Mouse (Mus musculus) mouse embryonic stem cell (cell line): ENCODE results near the gene Tmem151b.

Experiments
- in situ Hi-C, 2 experiments: fragments of 300-500 bp; cut with MboI; formaldehyde crosslinking; loops; 1 replicate in 1 of 2; 3 replicates in 1 of 2; pipeline ENCODE4 v1.14.3; 2019 to 2020; ENCODE audit warnings: low sequenced_read_pairs in 2 of 2, low pct_unique_long_range_greater_than_20kb in 1 of 2, mixed read lengths in 1 of 2; ENCODE audit not compliant: unreplicated experiment in 1 of 2

Gene Tmem151b

DNA sequence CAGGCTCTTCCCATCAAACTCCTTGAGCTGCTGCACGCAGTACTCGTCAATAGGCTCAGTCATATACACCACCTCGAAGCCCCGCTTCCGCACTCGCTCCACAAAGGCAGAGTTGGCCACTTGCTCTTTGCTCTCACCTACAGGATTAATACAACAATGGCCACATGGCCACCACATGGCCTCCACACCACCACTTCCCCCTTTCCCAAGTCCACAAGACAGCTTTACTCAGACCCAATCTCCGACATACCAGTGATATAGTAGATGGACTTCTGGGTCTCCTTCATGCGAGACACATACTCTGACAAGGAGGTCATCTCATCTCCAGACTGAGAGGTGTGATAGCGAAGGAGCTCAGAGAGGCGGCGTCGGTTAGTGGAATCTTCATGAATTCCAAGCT lies 19.5 kb upstream of the Tmem151b start:
- in situ Hi-C loops, result no loop called here

GRCm38 (mm10) chr17:45567162-45567601 lies 17.7 kb upstream of the Tmem151b start:
- in situ Hi-C loops, result no loop called here

- in situ Hi-C loops, result no loop called here
Observed at GRCm38 (mm10) chr17:45566360-45567161, 17.1 kb upstream of the Tmem151b start.

- in situ Hi-C loops, result no loop called here
Observed at GRCm38 (mm10) chr17:45566031-45566359, 16.5 kb upstream of the Tmem151b start.

DNA sequence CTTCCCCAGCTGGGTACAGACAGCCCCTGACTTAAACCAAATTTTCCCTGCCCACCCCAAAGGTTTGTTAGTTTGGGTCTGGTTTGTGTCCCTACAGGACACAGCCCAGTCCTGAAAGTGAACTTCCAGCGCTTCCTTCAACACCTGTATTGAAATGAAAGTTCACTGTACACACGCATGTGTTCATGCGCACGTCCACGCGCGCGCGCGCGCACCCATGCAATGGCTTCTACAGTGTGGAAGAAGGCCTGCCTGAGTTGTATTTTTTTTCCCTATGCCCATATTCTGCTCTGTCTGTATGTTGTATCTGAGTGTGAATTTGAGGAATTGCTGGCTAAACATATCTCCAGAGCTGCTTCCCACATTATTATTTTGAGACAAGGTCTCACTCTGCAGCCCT lies 15.6 kb upstream of the Tmem151b start:
- in situ Hi-C loops, result no loop called here

DNA sequence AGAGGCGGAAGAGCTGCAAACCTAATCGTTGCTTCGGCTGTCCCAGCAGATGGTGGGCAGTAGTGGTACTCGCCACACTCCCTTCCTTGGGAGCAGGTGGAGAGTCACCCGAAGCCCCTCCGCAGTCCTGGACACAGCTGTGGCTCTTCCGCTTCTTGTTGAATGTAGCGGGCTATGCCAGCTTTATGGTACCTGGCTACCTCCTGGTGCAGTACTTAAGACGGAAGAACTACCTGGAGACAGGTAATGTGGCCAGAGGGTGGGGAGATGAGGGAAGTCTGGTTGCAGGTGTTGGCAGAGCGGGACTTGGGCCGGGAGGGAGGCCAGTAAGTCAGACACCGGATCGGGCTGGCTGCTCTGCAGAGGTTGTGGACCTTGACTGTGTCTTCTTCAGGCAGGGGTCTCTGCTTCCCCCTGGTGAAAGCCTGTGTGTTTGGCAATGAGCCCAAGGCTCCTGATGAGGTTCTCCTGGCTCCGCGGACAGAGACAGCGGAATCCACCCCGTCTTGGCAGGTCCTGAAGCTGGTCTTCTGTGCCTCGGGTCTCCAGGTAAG lies 15.1 kb upstream of the Tmem151b start:
- in situ Hi-C loops, result no loop called here

- in situ Hi-C loops, result no loop called here
Observed at GRCm38 (mm10) chr17:45563655-45564530, 14.4 kb upstream of the Tmem151b start, which contains the start of gene Slc35b2. TSS of gene Slc35b2 (plus strand) at chr17:45563874.

DNA sequence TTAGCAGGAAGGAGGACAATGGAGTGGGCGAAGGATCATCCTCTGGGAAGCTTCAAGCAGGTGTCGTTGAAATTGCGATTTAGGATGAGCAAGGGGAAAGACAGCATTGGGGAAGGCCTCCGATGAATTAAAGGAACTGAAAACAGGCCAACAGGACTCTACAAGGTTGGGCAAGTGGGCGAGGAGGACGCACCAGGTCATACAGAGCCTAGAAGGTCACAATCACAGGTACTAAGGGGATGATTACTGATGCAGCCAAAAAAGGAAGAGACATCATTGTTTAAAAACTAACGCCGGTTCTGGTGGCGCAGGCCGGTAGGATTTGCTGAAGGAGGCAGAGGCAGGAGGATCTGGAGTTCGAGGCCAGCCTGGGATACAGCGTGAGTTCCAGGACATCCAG lies 13.7 kb upstream of the Tmem151b start:
- in situ Hi-C loops, result no loop called here

DNA sequence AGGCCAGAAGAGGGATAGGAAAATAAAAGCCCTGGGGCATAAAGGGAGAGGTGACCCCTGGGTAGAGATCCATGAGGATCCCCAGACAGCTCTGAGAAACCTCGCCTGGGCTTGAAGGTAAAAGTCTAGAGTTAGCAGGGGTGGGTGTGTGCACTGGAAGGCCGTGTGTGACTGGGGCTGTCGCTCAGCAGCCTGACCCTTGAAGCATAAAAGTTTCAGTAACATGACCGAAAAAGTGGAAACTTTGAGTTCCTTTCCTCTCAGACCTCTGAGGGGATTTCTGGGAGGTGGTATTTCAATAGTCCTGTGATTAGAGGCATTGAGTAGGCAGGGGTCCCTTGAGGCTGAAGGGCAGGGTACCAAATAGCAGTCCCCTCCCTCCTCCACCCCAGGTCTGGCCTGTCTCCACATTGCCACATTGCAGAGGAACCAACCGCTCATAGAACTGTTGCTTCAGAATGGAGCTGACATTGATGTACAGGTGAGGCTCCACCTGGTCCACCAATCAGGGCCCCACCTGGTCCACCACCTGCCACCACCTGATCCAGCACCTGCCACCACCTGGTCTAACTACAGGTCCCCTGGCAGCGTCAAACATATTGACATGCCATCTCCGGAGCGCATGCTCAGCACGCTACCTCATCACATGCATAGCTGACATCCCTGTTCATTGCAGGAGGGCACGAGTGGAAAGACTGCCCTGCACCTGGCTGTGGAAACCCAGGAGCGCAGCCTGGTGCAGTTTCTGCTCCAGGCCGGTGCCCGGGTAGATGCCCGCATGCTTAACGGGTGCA lies 10.5 kb upstream of the Tmem151b start:
- in situ Hi-C loops, result loop anchor here in 1 of 2 experiments (5.0 kb wide), 1 partner anchor 83 kb away; the partner anchor contains the start of gene Spats1

DNA sequence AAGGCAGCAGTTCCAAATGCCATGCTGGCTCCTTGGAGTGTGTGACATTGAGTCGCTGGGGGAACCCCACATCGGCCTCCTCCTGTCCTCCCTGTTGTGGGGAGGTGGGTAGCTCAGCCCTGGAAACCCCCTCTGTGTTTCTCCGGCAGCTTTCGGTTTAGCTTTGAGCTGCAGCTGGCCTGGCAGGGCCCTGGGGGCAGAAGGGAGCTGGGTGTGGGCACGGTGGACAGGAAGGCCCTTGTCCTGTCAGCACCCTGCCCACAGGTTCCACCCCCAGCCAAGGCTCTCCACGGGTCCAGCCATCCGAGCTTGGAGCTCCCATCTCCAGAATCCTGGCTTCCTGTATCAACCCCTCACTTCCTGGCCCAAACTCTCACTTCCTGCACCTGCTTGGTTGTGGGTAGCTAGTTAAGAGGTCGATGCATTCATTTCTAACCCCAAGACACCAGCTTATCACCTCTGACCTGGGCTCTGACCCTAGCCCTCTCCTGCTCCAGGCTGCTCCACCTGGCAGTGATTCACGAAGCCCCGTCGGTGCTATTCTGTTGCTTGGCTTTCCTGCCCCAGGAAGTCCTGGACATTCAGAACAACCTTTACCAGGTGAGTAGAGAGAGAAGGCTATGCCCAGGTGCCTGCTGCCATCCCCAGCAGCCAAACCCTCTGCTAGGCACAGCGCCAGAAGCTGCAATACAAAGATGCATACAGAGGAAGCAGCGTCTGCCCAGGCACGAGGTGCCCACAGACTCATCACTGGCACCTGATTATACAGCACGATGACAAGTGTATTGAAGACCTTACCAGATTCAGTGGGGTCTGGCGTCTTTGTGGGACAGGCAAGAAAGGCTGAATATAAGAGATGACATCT lies 8.8 kb upstream of the Tmem151b start:
- in situ Hi-C loops, result loop anchor here in 1 of 2 experiments (5.0 kb wide), 1 partner anchor 81 kb away; the partner anchor contains the start of gene Spats1

DNA sequence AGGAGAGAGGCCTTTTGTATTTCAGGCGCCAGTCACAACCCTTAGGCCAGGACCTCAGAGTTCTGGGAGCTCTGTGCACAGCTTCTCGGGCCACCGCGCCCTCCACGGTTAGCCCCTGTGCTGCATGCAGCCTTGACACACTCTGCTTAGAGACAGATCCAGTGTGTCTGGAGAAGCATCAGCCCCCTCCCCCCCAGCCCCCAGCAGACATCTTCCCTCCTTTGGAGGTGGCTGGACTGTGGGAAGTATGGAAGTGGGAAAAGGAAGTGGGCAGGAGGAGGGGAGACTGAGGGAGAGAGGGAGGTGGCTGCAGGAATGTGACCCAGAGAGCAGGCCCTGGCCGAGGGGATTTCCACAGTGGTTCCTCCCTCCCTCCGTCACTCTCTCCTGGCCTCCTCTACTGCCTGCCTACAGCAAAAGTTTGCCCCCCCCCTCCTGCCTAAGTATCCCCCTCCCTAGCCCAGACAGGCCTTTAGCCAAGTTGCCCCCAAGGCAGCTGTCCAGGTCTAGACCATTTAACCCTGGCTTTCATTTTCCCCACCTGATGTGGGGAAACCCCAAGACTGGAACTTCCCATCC lies 7.9 kb upstream of the Tmem151b start:
- in situ Hi-C loops, result loop anchor here in 1 of 2 experiments (5.0 kb wide), 1 partner anchor 80 kb away; the partner anchor contains the start of gene Spats1

DNA sequence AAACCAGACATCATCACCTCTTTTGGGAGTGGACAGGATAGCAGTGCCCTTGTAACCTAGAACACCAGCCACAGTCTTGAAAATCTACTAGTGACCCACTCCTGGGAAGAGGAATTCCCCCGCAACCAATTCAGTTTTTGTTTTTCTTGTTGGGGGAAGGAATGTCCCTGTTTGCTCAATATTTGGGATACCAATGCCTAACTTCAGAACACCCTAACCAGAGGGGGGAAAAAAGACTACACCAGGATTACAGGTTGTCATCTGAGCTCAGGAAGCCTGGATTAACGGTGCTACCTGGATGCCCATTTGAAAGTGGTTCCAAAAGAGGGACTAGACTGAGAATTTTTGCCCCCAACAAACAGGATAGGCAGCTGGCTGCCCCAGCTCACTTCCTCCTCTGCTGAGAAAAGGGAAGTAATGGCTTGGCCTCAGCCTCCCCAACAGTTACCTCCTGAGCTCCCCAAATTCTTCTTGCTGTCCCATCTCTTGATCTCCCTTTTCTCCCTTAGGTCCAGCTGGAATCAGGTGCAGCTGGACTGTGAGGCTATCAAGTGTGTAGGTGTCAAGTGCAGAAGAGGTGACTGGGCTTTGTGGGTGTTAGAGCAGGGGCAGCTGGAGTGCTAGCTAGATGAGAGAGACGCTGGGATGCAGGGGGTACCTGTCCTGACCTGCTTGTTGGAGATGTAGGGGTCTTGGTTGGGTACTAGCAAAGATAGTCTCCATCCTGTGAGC lies 7.2 kb upstream of the Tmem151b start:
- in situ Hi-C loops, result loop anchor here in 1 of 2 experiments (5.0 kb wide), 1 partner anchor 79 kb away; the partner anchor contains the start of gene Spats1

- in situ Hi-C loops, result loop anchor here in 1 of 2 experiments (5.0 kb wide), 1 partner anchor 79 kb away; the partner anchor contains the start of gene Spats1
Observed at GRCm38 (mm10) chr17:45556107-45556489, 6.6 kb upstream of the Tmem151b start.

DNA sequence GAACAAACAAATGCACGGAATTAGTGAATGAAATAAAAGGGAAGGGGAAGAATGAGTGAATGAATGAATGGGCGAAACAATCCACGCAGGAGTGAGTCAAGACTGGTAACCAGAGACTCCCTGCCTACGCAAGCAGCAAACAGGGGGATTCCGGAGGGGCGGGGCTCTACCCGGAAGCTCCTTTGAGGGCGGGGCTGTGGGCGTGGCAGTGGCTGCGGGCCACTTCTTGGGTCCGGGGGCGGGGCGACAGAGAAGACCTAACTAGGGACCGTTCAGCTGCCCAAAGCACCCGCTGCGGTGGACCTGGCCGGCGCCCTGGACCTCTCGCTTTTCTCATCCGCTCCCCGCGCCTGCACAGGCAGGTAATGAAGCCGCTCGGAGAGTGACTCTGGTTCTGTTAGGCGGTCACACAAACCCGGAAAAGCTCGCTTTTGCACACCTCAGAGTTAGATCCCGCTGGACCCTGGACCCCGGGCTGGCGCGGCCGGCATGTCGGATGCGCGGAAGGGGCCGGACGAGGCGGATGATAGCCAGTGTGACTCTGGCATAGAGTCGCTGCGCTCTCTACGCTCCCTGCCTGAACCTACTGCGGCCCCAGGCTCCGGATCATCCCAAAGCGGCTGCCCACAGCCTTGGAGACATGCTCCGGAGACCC lies 6.1 kb upstream of the Tmem151b start, which contains the start of gene Nfkbie:
Nfkbie (plus strand) TSS at position 252 of the 655 bp plus-strand sequence.
- in situ Hi-C loops, result loop anchor here in 1 of 2 experiments (5.0 kb wide), 1 partner anchor 78 kb away; the partner anchor contains the start of gene Spats1

DNA sequence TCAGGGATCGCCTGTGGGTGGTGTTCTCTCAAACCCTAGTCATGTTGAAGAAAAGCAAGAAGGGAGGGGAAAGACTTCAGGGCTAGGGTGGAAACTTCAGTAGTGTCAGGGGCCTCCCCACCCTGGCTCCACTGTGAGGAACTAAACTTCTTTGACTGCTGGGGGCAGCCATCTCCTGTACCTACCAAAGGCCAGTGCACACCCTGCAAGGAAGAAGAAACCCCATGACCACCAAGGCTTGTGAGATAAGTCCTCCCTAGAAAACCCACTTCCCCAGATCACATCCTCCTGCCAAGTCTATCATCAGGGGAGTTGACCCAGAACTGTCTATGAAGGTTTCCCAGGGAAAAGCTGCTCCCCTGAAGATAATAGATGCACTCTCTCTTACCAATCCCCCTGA lies 4.9 kb upstream of the Tmem151b start:
- in situ Hi-C loops, result loop anchor here in 1 of 2 experiments (5.0 kb wide), 1 partner anchor 77 kb away; the partner anchor contains the start of gene Spats1
